Mouse (Mus musculus): ENCODE results near the gene Bcl9l.

The Bcl9l gene

GRCm38 (mm10) chr9:44544986-44545385, 62.4 kb downstream of the Bcl9l start:
- no peak for DNase-seq (ENCODE audit: low spot score in 2 of 2)

GRCm38 (mm10) chr9:44548412-44549152, 66.0 kb downstream of the Bcl9l start:
- DNase-seq (ENCODE audit: low spot score in 2 of 2), result no peak

GRCm38 (mm10) chr9:44551138-44551537, 68.5 kb downstream of the Bcl9l start:
- DNase-seq (ENCODE audit: low spot score in 2 of 2), result peak in 1 of 2 experiments; percentile 11

- peak in 1 of 2 experiments; percentile 19 for DNase-seq (ENCODE audit: low spot score in 2 of 2)
These were observed 69.5 kb downstream of the Bcl9l start for GRCm38 (mm10) chr9:44552161-44552560.
